Mouse (Mus musculus) urinary bladder, adult 2 months (tissue): ENCODE results near the gene Dmpk. TPM values are rescaled to one million over a fixed set of nuclear protein-coding genes. Genes with fewer than 3 reads are reported as not detected.

Experiments used
- DNase-seq: peaks from one replicate; pipeline ENCODE4 v3.0.0; 2022; ENCODE audit warnings: low spot score
- polyA plus RNA-seq: library from polyadenylated mRNA; depleted of rRNA; stranded (reverse); fragments of >200 nt; gene quantifications from 2 replicates; pipeline ENCODE4 v1.2.3, GENCODE M21; 2012

The Dmpk gene
- polyA plus RNA-seq, 1 experiment, result 525 TPM

- peak; percentile 72 for DNase-seq
Measured at GRCm38 (mm10) chr7:19075723-19076585, 7.7 kb upstream of the Dmpk start, which contains the start of gene Dmwd. Gene Dmwd, plus strand, starts transcription at chr7:19076227.

- DNase-seq, result no peak
Measured at GRCm38 (mm10) chr7:19076586-19076991, 7.1 kb upstream of the Dmpk start.

- no peak for DNase-seq
Measured at GRCm38 (mm10) chr7:19077761-19078160, 5.9 kb upstream of the Dmpk start.

- no peak for DNase-seq
Measured at GRCm38 (mm10) chr7:19078732-19079131, 4.9 kb upstream of the Dmpk start.

- no peak for DNase-seq
Measured at GRCm38 (mm10) chr7:19080451-19080950, 3.1 kb upstream of the Dmpk start.

GRCm38 (mm10) chr7:19082171-19082570, 1.5 kb upstream of the Dmpk start:
- DNase-seq, result no peak

GRCm38 (mm10) chr7:19083096-19083495, 553 bp upstream of the Dmpk start:
- DNase-seq, result no peak

- DNase-seq, result no peak
Measured at GRCm38 (mm10) chr7:19084277-19084771, 675 bp downstream of the Dmpk start.

- no peak for DNase-seq
Measured at GRCm38 (mm10) chr7:19084921-19085473, 1.3 kb downstream of the Dmpk start.

- no peak for DNase-seq
Measured at GRCm38 (mm10) chr7:19085495-19085894, 1.8 kb downstream of the Dmpk start.

GRCm38 (mm10) chr7:19086042-19086441, 2.4 kb downstream of the Dmpk start:
- DNase-seq, result no peak

GRCm38 (mm10) chr7:19086760-19087159, 3.1 kb downstream of the Dmpk start:
- DNase-seq, result no peak

- DNase-seq, result no peak
Measured at GRCm38 (mm10) chr7:19088813-19089212, 5.2 kb downstream of the Dmpk start.

- no peak for DNase-seq
Measured at GRCm38 (mm10) chr7:19091913-19092312, 8.3 kb downstream of the Dmpk start.

- no peak for DNase-seq
Measured at GRCm38 (mm10) chr7:19092381-19093173, 8.9 kb downstream of the Dmpk start.

GRCm38 (mm10) chr7:19093174-19093521, 9.5 kb downstream of the Dmpk start:
- peak; percentile 84 for DNase-seq

- DNase-seq, result peak; percentile 89
Measured at GRCm38 (mm10) chr7:19093537-19094385, 10.1 kb downstream of the Dmpk start.

GRCm38 (mm10) chr7:19094471-19094825, 10.8 kb downstream of the Dmpk start, which contains the start of gene Six5:
Gene Six5, plus strand, starts transcription at chr7:19094594.
- DNase-seq, result no peak

GRCm38 (mm10) chr7:19094826-19095750, 11.4 kb downstream of the Dmpk start:
- DNase-seq, result peak; percentile 70

GRCm38 (mm10) chr7:19095751-19096110, 12.1 kb downstream of the Dmpk start:
- DNase-seq, result no peak
